Mouse (Mus musculus) embryo, embryonic 10.5 days (tissue): ENCODE measurements around the gene Jam3.

Source experiments
- DNase-seq: peaks from one replicate; pipeline ENCODE4 v3.0.0-alpha.2; 2015; ENCODE audit warnings: low spot score

Gene Jam3

DNA sequence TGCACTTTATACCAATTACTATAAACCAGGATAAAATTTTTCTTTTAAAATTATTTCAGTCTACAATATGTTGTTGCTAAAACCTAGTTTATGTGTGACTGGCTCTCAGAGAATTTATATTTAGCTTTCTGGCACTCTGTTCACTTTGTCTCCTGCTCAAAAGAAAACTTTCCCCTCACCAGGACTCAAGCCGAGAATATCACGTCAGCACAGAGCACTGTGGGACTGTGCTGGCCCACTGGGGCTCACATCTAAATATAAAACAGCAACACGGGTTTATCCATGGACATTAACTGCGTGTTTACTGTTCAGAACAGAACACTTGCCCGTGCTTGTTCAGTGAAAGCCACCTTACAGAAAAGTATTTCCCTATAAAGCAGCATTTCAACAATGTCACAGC is 44.5 kb downstream of the Jam3 start:
- no peak for DNase-seq

DNA sequence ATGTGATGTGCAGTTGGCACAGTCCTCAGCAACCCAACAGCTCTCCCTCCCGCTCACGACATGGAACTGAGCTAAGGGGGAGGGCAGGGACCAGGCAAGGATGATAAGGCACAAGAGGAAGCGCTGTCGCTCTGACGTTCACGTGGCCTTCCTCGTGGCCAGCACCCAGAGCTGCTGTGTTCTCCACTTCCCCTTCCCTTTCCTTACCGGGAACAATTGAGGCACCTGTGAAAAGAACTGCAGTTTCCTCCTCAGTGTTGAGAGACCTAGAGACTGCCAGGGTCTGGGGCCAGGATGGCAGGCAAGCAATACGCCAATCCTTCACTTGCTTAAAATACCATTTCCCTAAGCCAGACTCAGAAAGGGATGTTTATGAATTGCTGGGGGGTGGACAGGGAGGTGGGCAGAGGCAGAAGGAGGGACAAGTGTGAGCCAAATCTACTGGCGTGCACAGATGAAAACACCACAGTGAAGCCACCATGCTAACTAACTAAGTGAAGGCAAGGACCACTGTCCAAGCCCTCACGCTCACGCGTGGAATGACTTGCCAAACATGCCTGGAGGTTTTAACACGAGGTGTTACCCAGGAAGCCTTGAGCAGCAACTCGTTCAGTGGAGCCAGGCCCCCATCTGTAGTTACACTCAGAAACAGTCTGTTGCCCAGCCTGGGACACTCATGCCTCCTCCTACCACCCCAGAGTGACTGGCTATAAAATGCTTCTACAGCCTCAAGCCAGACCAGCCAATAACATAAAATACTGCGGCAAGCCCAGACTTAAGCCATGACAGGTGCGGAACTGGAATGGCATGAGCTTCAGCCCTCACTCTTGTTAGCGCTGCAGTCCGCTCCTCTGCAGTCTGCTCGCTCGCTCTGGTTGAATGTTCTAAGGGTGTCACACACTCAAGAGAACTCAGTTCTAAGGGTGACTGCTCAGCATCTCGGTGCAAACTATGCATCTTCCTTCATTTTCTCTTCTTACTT is 45.4 kb downstream of the Jam3 start:
- DNase-seq, result no peak

DNA sequence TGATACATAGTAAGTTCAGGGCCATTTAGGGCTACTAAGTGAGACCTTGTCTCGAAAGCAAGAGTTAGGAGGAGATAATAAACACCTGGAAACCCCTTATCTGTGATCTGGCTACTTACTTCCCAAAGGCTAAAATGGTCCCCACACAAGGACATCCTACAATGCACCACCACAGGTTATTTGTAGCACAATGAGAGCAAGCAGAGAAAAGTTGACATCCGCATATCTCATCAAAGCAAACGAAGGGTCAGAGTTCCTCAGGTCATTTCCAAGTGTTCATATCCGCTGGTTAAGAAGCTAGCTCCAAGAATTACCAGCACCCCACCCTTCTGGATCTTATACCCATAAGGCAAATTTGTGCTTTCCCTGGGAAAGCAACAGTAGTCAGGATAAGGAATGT is 46.8 kb downstream of the Jam3 start:
- DNase-seq, result no peak

DNA sequence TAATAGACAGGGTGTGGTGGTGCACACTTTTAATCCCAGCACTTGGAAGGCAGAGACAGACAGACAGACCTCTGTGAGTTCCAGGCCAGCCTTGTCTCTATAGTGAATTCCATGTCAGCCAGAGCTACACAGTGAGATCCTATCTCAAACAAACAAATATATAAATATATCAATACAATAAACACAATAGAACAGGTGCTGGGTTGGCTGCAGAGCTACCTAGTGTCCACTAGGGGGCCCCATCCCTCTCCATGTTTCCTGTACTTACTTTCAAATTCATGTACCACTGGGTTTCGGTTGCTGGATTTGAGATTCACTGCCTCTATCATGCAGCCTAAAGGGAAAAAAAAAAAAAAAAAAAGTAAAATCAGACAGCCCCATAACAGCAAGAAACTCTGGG is 49.1 kb downstream of the Jam3 start:
- DNase-seq, result peak; percentile 71

DNA sequence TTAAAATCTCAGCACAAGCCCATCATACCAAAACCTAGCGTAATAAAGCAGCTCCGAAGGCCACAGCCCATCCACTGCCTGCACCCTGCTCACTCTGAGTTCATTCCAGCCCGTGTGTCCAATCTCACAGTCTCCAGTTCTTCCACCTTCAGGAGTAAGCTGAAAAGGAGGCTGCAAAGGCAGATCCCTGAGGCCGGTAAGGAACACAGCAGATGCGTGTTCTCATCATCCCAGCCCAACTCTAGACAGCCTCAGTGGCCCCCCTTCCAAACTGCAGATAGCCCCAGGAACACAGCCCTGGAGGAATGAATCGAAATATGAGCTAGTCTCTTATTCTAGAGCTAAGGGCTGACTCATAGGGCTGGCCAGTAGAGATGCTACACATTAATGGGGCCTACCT is 53.8 kb downstream of the Jam3 start:
- no peak for DNase-seq

DNA sequence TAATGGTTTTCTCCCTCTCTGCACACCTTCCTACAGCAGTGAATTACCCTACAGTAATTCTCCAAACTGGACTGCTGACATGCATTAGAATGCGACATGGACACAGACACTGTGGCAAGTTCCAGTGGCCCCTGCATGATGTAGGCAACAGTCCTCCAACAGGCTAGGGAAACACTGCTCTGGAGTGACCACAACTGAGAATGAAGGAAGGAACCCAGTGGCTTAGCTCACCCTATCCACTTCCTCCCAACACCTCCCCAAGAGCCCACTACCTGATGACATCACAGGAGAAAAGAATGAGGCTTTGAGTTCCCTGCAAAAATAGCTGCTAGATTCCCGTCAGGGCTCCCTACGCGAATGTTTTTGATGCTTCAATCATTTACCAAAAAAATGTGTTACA is 55.7 kb downstream of the Jam3 start:
- DNase-seq, result no peak

DNA sequence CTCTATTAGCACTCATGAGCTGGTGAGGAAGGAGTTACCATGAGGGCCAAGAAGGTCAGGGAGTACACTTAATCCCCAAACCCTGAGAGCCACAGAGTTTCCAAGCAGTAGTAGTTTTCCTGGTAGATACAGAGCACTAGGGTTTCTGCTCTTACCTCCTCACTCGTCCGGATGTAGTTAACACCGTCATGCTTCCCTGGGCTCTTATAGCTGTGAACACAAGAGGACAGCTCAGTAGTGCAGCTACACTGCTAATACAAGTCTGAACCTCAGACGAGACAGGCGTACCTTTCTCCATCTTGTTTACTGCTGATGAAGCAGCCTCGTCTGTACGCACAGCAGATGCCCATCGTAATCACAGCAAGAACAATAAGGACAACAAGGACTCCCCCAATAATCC is 56.7 kb downstream of the Jam3 start:
- no peak for DNase-seq

DNA sequence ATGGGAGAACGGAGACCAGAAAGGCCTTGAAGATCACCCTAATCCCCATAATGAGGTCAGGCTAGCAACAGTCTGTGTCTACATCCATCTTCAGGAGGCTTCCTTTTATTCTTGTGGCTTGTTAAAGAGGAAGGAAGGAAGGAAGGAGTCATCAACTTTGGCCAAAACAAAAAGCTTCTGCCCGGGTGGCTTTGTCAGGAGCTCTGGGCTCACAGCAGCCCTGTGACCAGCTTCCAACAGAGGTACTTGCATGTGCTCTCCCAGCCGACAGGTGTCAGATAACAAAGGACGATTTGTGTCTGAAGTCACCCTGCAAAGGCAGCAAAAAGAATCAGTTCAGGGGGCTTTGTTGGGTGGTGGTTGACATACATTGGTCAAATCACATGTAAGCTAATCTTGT is 57.1 kb downstream of the Jam3 start:
- DNase-seq, result peak; percentile 14

DNA sequence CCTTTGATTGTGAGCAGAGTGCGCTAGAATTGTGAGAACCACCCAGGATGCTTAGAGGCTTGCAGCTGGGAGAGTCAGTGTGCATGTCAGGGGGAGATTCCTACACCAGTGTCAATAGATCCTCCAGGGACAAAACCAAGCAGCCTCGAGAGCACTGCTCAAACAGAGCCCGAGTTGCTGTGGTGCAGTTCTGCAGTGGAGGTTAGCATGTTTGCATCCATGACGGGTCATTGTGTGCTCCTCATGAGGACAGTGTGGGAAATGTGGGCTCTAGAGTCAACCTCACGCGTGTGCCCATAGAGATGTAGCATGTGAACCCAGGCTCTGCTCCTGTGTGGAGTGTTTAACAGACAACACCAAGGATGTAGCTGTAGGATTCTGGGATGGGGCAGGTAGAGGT is 62.3 kb downstream of the Jam3 start:
- no peak for DNase-seq

DNA sequence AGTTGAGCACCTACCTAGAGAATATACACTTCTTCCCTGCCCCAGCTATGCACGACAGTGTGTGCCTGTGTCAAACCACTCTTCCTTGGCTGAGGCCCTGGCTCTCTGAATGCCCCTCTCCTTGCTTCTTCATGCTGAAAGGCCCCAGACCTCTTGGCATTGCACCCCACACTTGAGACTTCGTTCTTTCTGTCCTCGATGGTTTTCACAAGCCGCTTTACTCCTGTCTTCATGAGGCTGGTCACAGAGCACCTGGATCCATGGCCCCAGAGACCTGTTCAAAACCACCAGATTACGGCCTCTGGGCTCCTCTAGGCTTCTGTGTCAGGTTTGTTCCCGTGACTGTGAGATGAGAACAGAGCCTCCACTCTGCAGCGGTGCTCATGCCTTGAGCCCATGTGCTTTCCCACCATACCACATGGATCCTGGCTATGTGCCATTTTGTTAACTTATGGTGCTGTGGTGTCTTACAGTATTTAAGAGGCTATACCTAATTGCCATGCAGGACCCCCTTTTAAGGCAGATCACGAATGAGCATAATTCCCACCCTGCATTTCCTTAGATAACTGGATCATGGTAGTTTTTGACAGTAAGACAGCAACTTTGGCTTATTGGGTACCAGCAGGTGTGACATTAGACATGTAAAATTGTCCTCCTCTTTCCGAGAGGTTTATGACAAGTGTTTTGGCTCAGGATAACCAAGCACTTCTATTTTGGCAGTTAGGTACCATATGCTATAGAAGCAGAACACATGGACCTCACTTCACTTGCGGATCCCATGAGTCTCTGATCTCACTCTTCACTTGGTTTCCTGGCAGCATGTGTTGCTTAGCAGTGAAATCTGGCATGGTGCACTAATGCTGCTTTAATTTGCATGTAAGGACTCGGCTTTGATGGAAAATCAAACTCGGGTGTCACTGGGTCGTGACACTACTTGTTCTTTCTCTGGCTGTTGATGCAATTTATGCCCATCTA is 64.1 kb downstream of the Jam3 start:
- no peak for DNase-seq

DNA sequence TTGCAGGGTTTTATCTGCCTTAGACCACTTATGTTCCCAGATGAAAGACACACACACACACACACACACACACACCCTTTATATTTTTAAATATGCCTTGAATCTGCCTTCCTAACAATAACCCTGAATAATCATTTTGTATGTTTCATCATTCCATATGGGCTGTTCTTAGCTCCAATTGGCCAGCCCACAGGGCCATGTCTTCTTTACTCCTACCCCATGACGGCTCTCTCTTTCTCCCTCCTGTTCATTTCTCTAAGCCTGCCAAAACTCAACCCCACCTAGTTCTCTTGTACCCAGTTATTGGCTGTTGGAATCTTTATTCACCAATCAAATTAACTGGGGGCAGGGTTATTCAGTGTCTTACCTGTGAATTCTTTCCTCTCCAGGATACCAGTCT is 65.1 kb downstream of the Jam3 start:
- no peak for DNase-seq

DNA sequence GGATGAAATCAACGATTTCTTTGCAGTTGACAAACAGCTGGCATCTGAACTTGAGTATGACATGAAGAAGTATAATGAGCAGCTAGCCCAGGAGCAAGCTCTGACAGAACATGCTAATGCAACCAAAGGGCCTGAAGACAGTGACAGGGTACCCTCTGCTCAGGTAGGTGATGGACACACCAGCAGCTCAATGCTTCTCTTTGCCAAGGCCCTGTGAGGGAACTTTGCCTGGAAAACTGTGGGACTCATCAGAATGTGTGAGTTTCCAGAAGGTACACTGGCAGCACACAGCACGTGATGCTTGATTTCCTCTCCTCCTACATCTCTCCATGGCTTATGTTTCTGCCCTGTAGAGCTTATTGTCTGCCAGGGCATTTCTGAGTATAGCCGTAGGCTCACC is 67.8 kb downstream of the Jam3 start:
- DNase-seq, result no peak

DNA sequence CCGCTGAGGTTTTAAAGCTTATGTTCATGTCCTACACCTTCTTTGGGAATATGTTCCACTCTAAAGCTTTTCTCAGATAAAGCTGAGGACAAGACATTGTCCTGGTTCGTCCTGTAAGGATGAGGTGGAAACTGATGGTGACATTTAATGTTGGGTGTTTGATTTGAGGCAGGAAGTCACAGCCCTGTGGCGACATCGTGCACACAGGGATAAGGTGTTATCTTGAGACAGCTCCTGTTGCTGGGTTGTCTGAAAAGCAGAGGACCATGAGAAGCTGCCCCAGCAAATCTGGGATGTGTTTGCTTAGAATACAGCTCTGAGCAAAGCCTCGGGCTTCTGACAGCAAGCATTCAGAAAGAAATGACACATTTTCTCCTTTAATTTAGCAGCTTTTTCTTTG is 69.0 kb downstream of the Jam3 start:
- no peak for DNase-seq

DNA sequence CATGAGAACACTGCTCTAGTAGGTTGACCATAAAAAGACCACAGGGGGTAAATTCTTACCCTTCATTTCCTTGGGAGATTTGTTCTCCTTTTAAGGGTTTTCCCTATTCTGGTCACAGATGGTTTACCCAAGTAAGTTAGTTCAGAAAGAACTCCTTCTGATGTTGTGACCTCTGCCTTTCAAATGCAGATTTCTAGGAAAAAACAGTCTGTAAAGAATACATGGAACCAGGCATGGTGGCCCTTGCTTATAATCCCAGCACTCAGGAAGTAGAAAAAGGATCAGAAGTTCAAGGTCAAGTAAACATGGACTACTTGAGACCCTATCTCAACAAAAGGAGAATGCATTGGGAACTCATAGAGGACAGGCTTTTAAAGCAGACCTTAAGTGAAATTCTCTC is 79.4 kb downstream of the Jam3 start:
- DNase-seq, result no peak

DNA sequence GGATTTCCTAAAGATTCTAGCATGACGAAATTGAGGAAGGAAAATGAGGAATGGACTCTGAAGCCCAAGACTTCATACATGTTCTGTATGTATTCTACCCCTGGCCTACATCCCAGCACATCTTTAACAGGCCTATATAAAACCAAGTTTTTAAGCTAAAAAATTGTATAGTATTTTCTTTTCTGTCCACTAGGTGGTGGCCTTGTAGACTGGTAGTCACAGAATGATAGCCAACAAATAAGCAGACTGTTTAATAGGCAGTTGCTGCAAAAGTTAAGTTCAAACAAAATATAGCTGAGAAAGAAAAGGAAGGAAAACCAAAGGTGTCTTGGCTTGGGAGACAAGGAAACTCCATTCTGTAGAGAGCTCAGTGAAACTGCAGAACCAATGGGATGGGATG is 80.5 kb downstream of the Jam3 start:
- DNase-seq, result peak; percentile 14

DNA sequence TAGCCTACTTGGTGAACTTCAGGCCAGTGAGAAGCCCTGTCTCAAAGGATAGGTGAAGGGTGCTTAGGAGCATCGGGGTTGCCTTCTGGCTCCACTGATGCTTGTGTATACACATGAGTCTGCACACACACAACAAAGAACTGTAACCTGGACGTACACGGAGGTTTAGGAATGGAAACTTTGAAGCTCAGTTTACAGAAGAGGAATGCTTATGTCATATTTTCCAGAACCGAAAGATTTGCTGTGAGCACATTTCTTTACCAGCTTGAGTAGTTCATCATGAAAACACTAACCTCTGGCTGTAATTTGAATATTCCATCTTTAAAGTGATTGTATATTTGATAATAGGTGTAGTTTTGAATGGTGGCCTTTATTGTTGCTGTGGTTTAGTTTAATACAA is 84.3 kb downstream of the Jam3 start:
- DNase-seq, result no peak

DNA sequence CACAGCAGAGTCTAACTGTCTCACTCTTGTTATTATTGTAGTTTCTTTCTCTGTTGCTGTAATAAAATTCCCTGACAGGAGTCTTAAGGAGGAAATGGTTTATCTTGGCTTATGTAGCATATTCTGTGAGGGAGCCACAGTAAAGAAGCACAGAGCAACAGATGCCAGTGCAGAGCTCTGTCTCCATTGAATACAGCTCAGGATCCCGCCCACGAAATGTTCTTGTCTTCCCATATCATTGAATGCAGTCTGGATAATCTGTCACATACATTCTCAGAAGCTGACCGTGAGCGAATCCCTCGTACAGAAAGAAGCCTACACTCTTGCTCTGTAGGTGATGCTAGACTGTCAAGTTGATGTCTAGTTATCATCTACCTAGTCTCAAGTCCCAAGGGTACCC is 96.9 kb downstream of the Jam3 start:
- DNase-seq, result no peak

DNA sequence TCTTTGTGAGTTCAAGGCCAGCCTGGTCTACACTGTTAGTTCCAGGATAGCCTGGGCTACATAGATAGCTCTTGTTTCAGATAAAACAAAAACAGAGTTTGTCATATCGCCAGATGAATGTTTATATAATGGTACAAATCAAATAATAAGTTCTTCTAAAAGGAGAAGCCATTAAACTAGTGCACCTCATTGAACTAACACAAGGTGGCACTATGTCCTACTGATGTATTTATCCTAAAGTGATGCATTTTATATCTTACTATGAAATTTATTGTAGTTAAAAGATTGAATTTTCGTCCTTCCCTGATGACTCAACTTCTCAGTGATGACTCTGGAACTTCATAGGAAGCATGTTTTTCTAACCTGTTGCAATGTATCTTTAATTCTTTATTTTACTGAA is 105.7 kb downstream of the Jam3 start:
- no peak for DNase-seq
